Mouse (Mus musculus) midbrain, postnatal 0 days (tissue): ENCODE data around the gene Cybc1. TPM values are rescaled to one million over a fixed set of nuclear protein-coding genes. Genes with fewer than 3 reads are reported as not detected.

ENCODE experiments used
- ATAC-seq: fragments of 200-750 bp; cut with Nextera tagmentation; 2 replicates; pipeline ENCODE4 v1.8.0; 2017; ENCODE audit warnings: moderate number of reproducible peaks, mild to moderate bottlenecking, moderate TSS enrichment, moderate library complexity; ENCODE audit not compliant: low FRiP score
- DNase-seq: peaks from one replicate; pipeline ENCODE4 v3.0.0-alpha.2; 2015; ENCODE audit warnings: low spot score
- H3K27ac ChIP-seq: fragments of 300-500 bp; sonication (generic); 2 replicates; pipeline ENCODE4 v1.5.1; 2014; ENCODE audit warnings: low read depth, mild to moderate bottlenecking, low read length, mixed read lengths
- H3K27me3 ChIP-seq: fragments of 300-500 bp; sonication (generic); 2 replicates; pipeline ENCODE4 v1.6.1; 2014; ENCODE audit warnings: low read length, control low read depth, mixed read lengths; ENCODE audit not compliant: insufficient read depth
- H3K36me3 ChIP-seq: fragments of 300-500 bp; sonication (generic); 2 replicates; pipeline ENCODE4 v1.6.1; 2014; ENCODE audit warnings: low read length, control low read depth, mixed read lengths; ENCODE audit not compliant: insufficient read depth
- H3K4me1 ChIP-seq: fragments of 300-500 bp; sonication (generic); 2 replicates; pipeline ENCODE4 v1.6.1; 2014; ENCODE audit warnings: mild to moderate bottlenecking, control low read depth, antibody characterized with exemption, low read length, mixed read lengths; ENCODE audit not compliant: insufficient read depth
- H3K4me2 ChIP-seq: fragments of 300-500 bp; sonication (generic); 2 replicates; pipeline ENCODE4 v1.6.1; 2014; ENCODE audit warnings: low read depth, mild to moderate bottlenecking, low read length, mixed read lengths; ENCODE audit not compliant: poor library complexity, severe bottlenecking
- H3K4me3 ChIP-seq: fragments of 300-500 bp; sonication (generic); 2 replicates; pipeline ENCODE4 v1.5.1; 2014; ENCODE audit warnings: low read depth, mild to moderate bottlenecking, low read length, moderate library complexity
- H3K9ac ChIP-seq: fragments of 300-500 bp; sonication (generic); replicated peaks from 2 replicates; pipeline ENCODE4 v1.6.1; 2014; ENCODE audit warnings: mild to moderate bottlenecking, low read length, moderate library complexity, mixed read lengths; ENCODE audit not compliant: poor library complexity, severe bottlenecking
- H3K9me3 ChIP-seq: fragments of 300-500 bp; sonication (generic); 2 replicates; pipeline ENCODE4 v1.6.1; 2016; ENCODE audit warnings: low read length, control low read depth
- CTCF ChIP-seq: IDR thresholded peaks from 2 replicates; pipeline ENCODE4 v1.5.1; 2016; ENCODE audit warnings: antibody characterized with exemption, mild to moderate bottlenecking
- WGBS: fragments of 180-500 bp; shearing (Covaris S2); extraction: QIAGEN DNeasy Blood & Tissue Kit; methylation state at CpG from one replicate; pipeline ENCODE4 v1.1.7; 2014; 5-methylcytosine and 5-hydroxymethylcytosine counted together
- polyA plus RNA-seq: library from polyadenylated mRNA; unstranded; fragments of >200 nt; fragmentation: Nextera tagmentation; extraction: Ambion mirVana; gene quantifications from 2 replicates; pipeline ENCODE4 v1.2.1, GENCODE M21; 2015
- total RNA-seq: library from RNA; depleted of rRNA; stranded (reverse); fragments of >200 nt; gene quantifications from 2 replicates; pipeline ENCODE4 v1.2.3, GENCODE M21; 2014; rRNA removed

Cybc1 gene
- 26.5 and 29.1 TPM in 2 replicates for total RNA-seq
- polyA plus RNA-seq: 18.7 and 20.9 TPM in 2 replicates

DNA sequence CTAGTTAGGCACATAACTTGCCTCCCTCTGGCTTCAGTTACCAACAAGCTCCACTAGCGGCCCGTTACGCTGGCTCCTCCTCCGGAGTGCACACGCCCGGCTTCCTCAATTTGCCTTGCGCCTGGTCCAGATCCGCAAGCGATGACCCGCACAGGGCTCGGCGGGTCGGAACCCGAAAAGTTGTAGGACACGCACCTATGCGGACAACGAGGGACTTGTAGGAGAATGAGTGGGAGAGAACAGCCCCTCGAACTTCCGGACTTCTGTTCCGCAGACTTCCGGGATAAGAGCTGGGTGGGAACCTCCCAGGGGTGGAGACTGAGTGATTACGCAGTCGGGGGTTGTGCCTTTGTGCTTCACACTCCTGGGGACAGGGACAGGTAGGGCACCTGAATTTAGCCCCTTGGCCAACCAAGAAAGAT, at the start of gene Cybc1:
TSS of gene Cybc1 (minus strand) at position 305 of the 422 bp plus-strand sequence.
- under 1% methylated on average over 23 of the region's 23 CpGs for WGBS

GRCm38 (mm10) chr11:121278011-121278410, 48.9 kb upstream of the Cybc1 start:
- Histone ChIP-seq H3K9ac (no peak overlapping the region), H3K27me3 (no peaks in the 10 kb centered on the region), H3K36me3 (no peaks in the 10 kb centered on the region), H3K27ac (no peak overlapping the region), H3K9me3 (no peaks in the 10 kb centered on the region), H3K4me2 (no peak overlapping the region), H3K4me3 (no peak overlapping the region), H3K4me1 (no peaks in the 10 kb centered on the region)
- ATAC-seq: no peak
- TF ChIP-seq CTCF: no peak
- WGBS: 87% methylated on average over 3 of the region's 3 CpGs
- DNase-seq: no peak

More for the DNA sequence above, at the start of gene Cybc1:
- DNase-seq (peak; percentile 78), ATAC-seq (peak; percentile 83)
- Histone ChIP-seq H3K27me3 (no peaks in the 10 kb centered on the region), H3K27ac (peak within 1 kb of the TSS; percentile 62), H3K9ac (peak within 1 kb of the TSS; percentile 59), H3K9me3 (no peaks in the 10 kb centered on the region), H3K4me3 (peak within 1 kb of the TSS; percentile 68), H3K4me1 (peaks cover 8% of the 10 kb centered on the region), H3K4me2 (peak within 1 kb of the TSS; percentile 68), H3K36me3 (peaks cover 22% of the 10 kb centered on the region)
- peak; percentile 29; the same call in 1 of the 2 replicates for TF ChIP-seq CTCF

- 92% methylated on average over 8 of the region's 8 CpGs for WGBS
- H3K4me1 ChIP-seq: no peaks in the 10 kb centered on the region
These were observed 48.4 kb upstream of the Cybc1 start for GRCm38 (mm10) chr11:121277516-121277915.

DNA sequence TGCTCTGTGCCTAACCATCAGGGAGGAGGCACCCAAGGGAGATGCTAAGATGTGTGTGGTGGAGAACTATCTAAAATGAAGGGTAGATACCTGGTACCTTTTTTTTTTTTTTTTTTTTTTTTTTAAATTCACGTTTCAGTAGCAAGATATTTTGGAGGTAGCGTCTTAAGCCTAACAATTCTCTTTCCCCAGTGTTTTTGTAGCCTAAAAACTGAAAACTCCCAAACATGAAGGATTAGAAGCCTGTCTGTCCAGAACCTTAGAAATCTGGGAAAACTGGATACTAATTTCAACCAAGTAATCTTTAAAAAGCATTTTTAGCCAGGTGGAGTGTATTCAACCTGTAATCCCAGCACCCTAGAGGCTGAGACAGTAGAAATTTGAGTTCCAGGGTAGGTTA, 32.0 kb upstream of the Cybc1 start:
- no peak for ATAC-seq
- peaks cover 4% of the 10 kb centered on the region for H3K36me3 ChIP-seq
- H3K4me2 ChIP-seq: peak overlapping the region; percentile 95
- TF ChIP-seq CTCF: no peak
- peak overlapping the region; percentile 97 for H3K4me3 ChIP-seq
- H3K4me1 ChIP-seq: peaks cover 5% of the 10 kb centered on the region; the same call in 1 of the 2 replicates
- peak overlapping the region; percentile 98 for H3K9ac ChIP-seq
- no peaks in the 10 kb centered on the region for H3K27me3 ChIP-seq
- H3K9me3 ChIP-seq: no peaks in the 10 kb centered on the region
- 64% methylated on average over 2 of the region's 2 CpGs for WGBS
- DNase-seq: no peak
- H3K27ac ChIP-seq: peak overlapping the region; percentile 92; the same call in 1 of the 2 replicates

More at GRCm38 (mm10) chr11:121277516-121277915, 48.4 kb upstream of the Cybc1 start:
- no peak overlapping the region for H3K4me3 ChIP-seq
- no peak overlapping the region for H3K4me2 ChIP-seq
- DNase-seq: no peak
- TF ChIP-seq CTCF: no peak
- no peak for ATAC-seq
- H3K9me3 ChIP-seq: no peaks in the 10 kb centered on the region
- H3K27me3 ChIP-seq: no peaks in the 10 kb centered on the region
- no peak overlapping the region for H3K9ac ChIP-seq
- H3K27ac ChIP-seq: no peak overlapping the region
- no peaks in the 10 kb centered on the region for H3K36me3 ChIP-seq

GRCm38 (mm10) chr11:121260211-121260906, 31.2 kb upstream of the Cybc1 start:
- Histone ChIP-seq H3K4me1 (peaks cover 5% of the 10 kb centered on the region; the same call in 1 of the 2 replicates), H3K9ac (peak overlapping the region; percentile 98), H3K4me3 (peak overlapping the region; percentile 97), H3K27me3 (no peaks in the 10 kb centered on the region), H3K9me3 (no peaks in the 10 kb centered on the region), H3K36me3 (peaks cover 6% of the 10 kb centered on the region), H3K27ac (peak overlapping the region; percentile 92), H3K4me2 (peak overlapping the region; percentile 95)
- ATAC-seq: peak; percentile 17
- no peak for TF ChIP-seq CTCF
- WGBS: under 1% methylated on average over 47 of the region's 60 CpGs
- peak; percentile 7 for DNase-seq
